Mouse (Mus musculus) hindlimb bud, embryonic 11.5 days (tissue): ENCODE results near the gene 4930523C07Rik.

Experiments used
- DNase-seq: peaks from one replicate; pipeline ENCODE4 v3.0.0-alpha.2; 2012; ENCODE audit warnings: low read depth, low spot score; ENCODE audit errors: extremely low spot score

4930523C07Rik gene

DNA sequence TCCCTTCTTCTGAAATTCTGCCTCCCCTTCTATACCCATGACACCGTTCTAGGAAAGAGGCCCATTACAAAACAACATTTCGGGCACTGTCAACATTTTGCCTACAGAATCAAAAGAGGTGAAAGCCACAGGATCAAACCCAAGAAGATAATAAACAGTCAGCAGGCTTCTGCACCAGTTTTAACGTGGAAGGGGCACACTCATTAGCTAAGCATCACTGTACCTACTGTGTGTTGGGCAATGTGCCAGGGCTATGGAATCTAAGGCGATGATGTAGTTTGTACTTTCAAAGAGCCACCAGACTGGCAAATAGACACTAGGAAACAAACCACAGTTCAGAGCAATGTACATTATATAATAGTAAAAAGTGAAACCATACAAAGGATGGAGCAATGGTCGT is 1.8 kb downstream of the 4930523C07Rik start:
- no peak for DNase-seq

DNA sequence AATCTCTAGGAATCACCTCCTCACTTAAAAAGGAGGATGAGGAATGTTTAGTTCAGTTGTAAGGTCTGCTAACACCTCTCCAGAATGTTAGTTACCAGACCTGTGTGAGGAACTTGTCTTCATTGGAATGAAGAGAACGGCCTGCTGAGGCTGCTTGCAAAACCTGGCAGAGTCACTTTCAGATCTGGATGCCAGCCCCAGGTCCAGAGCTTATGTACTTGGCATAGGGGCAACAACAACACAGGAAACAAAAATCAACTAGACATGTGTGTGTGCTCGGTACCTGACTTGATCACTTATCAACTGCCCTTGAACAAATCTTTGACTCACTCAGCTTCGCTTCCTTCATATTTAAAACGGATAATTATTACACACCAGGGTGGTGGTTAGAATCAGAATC is 2.6 kb downstream of the 4930523C07Rik start:
- DNase-seq, result no peak

DNA sequence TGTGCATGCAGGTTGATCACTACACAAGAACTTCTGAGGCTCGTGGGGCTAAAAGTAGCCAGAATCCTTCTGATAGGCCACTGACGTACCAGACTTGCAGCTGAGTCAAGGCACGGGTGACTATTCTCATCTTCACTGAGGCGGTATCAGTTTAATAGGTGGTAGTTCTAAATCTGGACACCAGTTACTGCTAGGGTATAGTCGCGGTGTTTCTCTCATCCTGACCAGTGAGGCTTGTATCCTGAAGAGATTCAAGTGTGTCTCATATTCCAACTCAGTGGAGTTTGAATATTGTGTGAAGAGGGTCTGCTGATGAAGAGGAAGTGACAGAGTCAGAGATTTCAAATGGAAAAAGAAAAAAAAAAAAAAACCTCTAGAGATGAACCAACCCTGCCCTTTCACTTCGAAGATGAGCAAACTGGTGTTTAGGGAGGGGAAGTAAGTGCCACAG is 3.3 kb downstream of the 4930523C07Rik start:
- DNase-seq, result no peak

DNA sequence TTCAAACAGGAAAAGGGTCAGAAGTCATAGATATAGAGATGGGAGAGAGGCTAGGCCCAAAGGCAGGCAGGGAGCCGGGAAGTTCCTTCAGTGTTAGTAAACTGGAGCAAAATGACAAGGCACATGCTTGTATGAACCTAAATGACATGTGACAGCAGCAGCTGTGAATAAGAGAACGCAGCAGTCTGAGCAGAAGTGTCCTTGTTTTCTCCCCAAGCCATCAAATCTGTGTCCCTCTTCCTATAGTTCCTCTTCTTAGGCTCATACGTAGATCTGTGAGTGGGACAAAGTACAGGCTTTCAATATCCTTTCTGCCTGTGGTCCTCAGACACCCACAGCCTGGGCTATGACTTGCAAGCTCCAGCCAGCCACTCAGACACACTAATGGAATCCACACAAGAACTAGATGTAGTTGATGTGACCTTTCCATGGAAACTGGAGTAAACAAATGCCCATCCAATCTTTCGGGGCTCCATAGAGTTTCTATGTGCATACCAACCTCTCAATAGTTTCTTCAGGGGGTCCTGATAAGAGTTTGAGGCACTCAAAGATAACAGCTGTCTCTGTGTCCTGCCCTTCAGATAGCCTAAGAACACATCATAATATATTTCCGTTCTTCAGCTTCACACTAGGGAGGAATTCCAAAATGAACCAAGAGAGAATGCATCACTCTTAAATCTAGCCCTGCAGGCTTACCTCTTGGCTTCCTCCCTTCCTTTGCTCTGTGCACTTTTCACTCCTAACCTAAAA is 5.1 kb downstream of the 4930523C07Rik start:
- no peak for DNase-seq

DNA sequence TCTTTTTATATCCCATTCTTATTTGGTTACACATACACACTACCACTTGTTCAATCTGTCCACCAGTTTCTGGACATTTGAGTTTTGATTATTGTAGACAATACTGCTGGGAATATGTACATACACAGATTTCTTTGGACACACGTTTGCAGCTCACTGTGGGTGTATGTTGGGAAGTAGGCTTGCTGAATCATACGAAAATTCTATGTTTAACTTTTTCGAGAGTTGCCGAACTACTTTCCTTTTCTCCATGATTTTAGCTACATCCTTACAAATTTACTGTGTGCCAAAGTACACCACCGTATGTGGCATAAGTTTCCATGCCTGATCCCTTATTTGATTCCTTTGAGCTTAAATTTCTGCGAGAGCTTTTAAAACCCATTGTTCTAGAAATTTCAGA is 6.7 kb downstream of the 4930523C07Rik start:
- DNase-seq, result no peak

DNA sequence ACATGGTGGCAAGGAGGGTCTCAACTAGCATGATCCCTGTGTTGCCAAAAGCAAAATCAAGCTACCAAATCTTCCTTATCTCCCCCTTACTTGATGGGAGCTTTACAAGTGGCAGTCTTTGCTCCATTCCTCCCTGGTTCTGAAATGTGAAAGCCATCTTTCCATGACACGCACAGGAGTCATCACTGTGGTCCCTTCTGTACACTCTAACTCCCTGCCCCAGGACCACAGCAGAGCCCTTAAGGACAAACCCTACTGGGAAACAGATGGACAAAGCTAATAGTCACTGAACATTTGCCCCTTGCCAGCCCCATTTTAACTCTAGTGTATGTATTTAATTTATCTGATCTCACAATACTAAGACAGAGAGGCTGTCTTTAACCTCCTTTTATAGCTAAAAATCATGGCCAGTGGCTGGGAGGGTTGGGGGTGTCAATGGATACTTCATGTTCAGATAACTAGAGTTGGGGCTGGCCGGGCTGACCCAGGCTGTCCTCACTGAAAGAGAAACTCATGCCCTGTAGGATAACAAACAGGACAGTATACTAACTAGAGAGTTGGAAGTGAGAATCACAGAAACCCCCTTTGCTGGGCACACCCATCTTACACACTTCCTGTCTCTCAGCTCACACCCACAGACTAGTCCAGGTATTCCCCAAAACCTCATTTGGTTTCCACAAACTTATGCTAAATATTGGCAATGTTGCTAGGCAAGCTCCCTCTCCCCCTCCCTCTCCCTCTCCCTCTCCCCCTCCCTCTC is 8.6 kb downstream of the 4930523C07Rik start:
- no peak for DNase-seq

DNA sequence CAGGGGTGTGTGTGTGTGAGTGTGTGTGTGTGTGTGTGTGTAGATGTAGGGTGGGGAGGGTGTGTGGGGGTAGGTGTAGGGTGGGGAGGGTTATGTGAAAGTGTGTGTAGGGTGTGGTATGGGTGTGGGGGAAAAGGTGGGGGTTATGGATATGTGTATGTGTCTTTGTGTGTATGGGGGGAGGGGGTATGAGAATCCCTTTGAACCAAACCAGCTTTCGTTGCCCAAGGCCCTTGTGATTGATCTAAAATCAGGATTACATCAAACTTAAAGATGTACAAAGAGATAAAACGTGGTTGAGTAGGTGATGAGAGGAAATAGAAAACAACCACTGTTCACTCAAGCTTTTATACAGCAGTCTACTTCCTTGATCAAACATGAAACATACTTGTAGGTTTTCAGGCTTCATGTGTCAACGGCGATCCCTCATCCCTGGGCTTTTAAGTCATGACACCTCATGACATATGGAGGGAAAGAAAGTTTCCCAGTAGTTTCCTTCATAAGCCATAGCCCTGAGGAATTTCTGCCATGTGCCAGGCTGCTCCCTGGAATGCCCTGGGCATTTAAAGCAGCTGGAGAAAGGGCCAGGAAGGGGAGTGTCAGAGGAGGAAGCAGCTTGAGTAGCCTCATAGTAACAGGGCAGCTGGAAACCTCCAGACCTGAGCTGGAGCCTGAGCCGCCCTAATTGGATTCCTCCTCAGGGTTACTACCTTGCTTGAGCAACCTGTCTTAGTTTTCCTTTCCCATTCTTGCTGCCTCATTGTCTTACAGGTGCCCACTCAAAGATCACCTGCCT is 9.5 kb downstream of the 4930523C07Rik start:
- no peak for DNase-seq

DNA sequence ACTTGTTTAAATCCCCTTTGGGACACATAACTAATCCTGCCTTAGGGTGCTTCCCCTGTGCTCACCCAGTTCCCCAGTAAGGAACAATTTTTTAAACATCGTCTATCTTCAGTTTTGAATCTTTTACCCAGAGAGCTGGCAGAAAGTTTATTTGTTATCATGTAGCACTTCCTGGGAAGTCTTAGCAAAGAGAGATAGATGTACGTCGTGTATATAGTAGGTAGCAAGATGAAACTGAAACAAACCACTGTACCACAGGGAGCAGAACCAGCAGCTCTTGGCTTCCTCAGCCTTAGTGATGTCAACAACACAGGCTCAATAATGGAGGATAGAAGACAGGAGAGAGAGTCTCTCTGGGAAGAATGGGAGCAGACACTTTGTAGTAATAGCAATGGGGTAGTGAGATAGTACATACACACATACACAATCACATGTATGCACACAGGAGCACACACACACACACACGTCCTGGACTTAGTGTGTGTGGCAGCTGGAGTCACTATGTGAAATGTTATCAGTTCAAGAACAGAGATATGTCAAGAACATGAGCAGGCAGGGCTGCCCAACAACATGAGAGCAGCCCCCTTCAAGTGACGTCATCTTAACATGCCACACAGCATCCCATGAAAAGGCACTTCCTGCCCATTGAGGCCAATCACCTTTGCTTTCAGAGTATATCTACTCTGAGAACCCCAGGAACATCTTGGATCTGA is 10.3 kb downstream of the 4930523C07Rik start:
- DNase-seq, result no peak

DNA sequence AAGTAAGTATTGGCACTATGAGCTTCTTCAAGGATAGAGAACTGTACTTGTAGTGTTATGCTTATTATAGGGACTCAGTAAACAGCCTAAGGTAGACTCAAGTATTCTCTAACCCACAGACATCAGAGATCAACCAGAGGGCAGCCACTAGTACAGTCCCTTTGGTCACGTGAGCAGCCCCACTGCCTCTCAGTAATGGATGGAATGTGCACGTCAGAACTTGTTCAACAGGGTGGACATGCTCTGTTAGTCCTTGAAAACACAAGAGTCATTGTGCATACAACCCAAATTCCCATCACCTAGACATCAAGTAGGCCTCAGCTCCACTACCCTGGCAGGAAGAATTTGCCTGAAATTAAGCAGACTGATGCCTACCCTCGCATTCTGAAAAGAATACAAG is 13.5 kb downstream of the 4930523C07Rik start:
- DNase-seq, result no peak

DNA sequence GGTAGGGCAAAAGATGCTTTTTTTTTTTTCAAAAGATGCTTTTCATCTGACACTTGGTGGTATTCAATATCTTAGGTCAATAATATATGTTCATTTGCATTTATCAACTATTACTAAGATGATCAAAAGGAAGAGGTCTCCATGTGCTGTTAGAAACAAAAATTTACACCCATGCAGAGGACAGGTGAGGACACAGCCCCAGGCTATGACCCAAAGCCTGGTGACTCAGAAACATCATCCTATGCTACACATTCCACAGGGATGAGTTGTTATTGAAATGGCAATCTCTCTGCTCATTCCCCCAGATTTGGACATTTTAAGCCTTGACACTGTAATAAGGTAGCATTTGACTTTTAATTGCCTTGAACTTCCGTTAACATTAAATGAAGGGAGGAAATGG is 15.7 kb downstream of the 4930523C07Rik start:
- no peak for DNase-seq

DNA sequence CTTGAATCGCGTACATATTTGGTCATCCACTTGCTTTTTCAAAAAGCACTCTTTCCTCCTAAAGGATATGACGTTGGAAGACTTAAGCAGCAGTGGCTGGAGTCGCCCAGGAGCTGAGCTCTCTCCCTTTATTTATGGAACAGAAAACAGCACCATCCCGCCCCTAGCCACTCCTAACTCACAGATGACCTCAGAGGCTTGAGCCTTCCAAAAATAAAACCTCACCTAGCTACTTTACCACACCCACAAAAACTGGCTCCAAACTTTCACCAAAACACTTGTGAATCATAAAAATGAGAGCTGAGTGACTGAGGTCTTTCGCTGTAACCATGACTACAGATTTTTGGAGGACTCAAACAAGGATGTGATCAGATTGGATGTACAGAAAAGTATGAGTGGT is 16.4 kb downstream of the 4930523C07Rik start:
- DNase-seq, result no peak

DNA sequence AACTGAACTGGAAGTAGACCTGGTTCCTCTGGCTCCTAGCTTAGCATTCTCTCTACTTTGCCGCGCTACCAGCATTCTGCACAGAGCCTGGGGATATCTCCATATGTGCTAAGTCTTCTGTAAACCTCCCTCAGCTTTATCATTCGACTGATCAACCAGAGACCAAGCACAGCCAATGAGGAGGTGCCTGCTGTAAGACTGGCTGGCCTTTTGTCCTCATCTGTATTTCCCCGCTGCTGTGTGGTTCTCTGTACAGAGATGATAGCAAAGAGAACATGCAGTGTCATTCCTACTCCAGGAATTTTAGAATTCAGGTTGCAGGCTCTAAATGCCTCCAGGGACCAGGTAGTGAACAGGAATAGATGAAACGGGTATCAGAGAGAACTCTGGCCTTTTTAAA is 17.1 kb downstream of the 4930523C07Rik start:
- DNase-seq, result no peak

DNA sequence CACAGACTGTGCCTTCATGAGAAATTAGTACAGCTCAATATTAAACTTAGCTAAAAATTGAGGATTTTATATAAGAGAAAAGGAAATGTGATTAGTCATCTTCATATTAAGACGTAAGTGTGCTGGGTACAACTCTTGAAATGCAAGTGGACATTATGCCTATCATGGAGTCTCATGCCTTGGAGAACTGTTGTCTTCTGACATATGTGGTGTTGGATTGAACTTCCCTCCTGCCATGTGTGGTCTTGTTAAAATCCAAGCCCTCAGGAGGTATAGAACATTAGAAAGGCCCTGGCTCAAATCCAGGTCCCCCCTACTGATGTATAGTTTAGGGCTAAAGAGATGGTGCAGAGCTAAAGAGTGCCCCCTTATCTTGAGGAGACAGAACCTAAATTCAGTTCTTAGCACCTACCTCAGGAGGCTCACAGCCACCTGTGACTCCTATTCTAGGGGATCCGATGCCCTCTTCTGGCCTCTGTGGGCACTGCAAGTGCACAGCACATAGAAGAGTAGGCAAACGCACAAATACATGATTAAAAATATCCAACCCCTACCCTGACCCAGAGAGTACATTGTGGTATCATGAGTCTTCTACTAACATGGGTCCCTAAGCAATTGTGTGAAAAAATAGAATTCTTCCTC is 17.7 kb downstream of the 4930523C07Rik start:
- no peak for DNase-seq

DNA sequence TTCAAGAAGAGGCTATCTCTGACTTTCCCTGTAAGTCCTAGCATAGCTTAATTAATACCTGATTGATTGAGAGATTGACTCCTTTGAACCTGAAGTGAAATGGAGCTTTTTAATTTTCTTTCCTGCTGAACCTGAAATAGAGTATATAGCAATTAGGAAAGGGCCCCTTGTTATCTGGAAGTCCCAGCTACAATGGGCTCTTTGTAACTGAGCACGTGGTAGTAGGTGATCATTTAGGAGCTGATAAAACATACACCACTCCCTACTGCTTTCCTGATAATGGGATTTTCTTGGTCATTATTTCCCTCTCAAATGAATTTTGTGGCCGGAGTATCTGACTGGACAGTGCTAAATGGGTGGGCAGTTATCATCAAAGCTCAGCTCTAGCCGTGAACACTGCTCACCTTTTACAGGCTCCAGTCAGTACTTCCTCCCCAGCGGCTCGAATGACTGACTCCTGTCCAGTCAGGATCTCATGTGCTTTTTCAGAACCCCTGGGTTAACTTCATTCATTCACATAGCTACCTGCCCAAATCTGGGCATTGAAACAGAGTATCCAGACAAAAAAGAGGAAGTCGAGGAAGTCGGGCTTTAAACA is 20.5 kb downstream of the 4930523C07Rik start:
- DNase-seq, result no peak

DNA sequence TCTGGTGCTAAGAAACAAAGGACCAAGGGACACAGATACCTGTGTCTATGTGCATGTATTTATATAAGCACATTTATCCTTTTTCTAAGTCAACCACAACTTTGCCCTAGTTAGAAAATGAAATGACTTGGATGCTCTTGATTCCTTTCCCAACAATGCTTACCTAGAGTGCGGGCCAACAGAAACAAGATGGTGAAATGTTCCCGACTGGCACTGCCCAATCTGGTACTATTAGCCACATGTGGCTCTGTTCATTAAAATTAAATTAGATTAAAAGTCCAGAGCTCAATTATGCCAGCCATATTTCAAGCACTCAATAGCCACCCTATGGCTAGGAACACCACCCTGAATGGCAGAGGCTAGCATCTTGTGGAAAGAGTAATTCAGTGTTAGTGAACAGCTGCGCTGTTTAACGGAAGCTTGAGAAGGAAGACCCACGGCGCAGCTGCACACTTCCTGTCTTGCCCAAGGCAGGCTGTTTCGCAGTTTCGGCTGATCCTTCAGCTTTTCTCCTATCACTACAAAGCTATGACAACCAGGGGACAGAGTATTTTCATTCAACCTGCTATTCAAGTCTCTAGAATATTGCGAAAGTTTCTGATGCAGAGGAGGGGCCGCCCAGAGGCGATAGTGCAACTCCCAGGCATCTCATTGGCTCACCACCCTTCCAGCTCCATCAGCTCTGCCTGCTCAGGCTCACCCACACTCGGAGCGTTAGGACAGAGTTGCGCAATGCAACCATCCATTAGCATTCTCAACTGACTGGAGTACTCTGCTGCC is 34.9 kb downstream of the 4930523C07Rik start:
- DNase-seq, result no peak

DNA sequence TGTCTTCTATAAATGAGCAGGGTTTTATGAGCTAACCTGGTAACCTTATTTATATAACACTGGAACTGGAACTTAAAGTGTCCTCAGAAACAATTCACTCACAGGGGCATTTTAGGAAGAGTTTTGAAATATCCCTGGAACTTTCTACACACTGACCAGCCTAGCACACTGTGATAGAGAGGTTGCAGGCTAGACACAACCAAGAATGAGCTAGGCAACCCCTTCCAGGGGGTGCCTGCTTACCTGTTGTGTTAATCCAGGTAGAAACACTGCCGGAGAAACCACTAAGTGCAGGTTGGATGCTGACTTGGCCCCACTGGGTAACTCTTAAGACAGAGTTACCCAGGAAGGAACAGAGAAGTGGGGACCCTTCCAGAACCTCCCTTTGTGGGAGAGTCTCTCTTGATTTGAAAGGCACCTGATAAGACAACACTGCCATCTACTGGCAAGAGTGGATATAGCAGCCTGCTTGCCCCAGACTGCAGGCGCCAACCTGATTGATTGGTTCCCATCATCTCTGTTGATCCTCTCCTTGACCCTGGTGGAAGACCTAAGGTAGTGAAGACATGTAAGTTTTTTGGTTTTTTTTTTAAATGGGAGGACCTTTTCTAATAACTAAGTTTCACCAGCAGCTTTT is 36.7 kb downstream of the 4930523C07Rik start:
- peak; percentile 75 for DNase-seq

DNA sequence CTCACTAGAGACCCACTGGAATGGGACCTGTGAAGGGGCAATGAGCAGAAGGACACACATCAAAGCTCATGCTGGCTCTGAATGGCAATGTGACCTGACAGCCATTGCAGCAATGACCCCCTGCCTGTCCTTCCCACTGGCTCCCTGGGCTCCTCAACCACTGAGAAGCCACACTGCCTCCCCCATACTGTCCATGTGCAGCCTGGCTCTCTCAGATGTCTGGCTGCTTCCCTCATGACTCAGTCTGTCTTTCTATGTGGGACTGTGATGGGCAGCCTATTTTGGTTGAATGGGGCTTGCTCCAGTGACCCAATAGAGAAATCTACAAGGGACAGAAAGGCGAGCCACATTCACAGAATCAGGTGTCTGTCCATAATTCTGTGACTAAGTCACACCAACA is 38.5 kb downstream of the 4930523C07Rik start:
- no peak for DNase-seq

DNA sequence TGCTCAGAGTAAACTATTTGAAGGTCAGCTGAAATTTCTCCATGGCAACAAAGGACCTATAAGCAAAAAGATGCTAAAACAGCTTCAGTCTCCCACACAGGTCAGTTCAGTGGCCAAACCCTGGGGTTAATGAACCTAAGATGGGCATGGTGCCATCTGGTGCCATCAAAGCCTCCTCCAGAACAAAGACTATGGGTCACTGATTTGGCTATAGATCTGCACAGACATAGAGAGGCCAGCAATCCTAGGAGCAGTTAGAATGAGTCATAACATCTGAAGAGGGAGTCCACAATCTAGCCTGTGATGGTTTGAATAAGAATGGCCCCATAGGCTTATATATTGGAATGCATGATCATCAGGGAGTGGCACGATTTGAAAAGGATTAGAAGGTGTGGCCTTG is 40.1 kb downstream of the 4930523C07Rik start:
- no peak for DNase-seq

DNA sequence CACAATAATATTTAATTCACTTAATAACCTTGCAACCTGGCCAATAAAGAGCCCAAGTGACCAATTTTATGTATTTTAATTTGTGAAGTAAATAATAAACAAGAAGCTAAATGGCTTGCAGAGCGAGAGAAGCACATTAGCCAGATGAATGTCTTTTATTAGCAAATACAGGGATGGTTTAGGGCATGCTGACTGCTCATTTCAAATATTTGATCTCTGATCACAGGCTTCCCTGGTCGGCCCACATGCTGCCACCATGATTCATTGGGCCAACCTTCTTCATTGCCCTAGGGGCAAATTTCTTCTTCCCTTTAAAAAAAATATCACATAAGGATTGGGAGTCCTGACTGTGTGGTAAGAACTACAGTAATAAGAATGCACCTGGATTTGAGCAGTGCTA is 42.5 kb downstream of the 4930523C07Rik start:
- no peak for DNase-seq
